Mouse (Mus musculus) adrenal gland, adult 8-10 months (tissue): ENCODE data around the gene Samd9l. TPM values are rescaled to one million over a fixed set of nuclear protein-coding genes. Genes with fewer than 3 reads are reported as not detected.
"Not testable (repeated sequence)": the region's sequence is repeated elsewhere in the genome, so short reads cannot be mapped to it uniquely, and the experiment has no call there.

ENCODE experiments used
- DNase-seq: peaks from one replicate; pipeline ENCODE4 v3.0.0; 2022
- total RNA-seq, 4 experiments: library from RNA; stranded (reverse); gene quantifications; 2 replicates each; pipeline ENCODE4 v1.2.4; 2022

Samd9l gene
- 10 to 100 TPM in 1 of 4 experiments, 1 to 10 TPM in 3; 6.4 to 11.8 (median 8.5) TPM for total RNA-seq

GRCm38 (mm10) chr6:3399340-3400068, at the start of gene Samd9l:
Gene Samd9l (minus strand): TSS chr6:3399572.
- DNase-seq: peak; percentile 38

GRCm38 (mm10) chr6:3447404-3447803, 48.0 kb upstream of the Samd9l start:
- peak; percentile 30 for DNase-seq

GRCm38 (mm10) chr6:3443905-3444304, 44.5 kb upstream of the Samd9l start:
- no peak for DNase-seq

- DNase-seq: no peak
These were observed 36.7 kb upstream of the Samd9l start for GRCm38 (mm10) chr6:3436087-3436486.

- DNase-seq: not testable (repeated sequence)
These were observed 31.6 kb upstream of the Samd9l start for GRCm38 (mm10) chr6:3430976-3431375.

GRCm38 (mm10) chr6:3427047-3427446, 27.7 kb upstream of the Samd9l start:
- no peak for DNase-seq

- DNase-seq: not testable (repeated sequence)
These were observed 26.0 kb upstream of the Samd9l start for GRCm38 (mm10) chr6:3425333-3425732.

- not testable (repeated sequence) for DNase-seq
These were observed 25.4 kb upstream of the Samd9l start for GRCm38 (mm10) chr6:3424613-3425277.

GRCm38 (mm10) chr6:3397182-3397906, 2.0 kb downstream of the Samd9l start:
- DNase-seq: not testable (repeated sequence)

GRCm38 (mm10) chr6:3395921-3396611, 3.3 kb downstream of the Samd9l start:
- DNase-seq: peak; percentile 12

GRCm38 (mm10) chr6:3389995-3390394, 9.4 kb downstream of the Samd9l start:
- no peak for DNase-seq

- no peak for DNase-seq
These were observed 12.8 kb downstream of the Samd9l start for GRCm38 (mm10) chr6:3386565-3386964.

GRCm38 (mm10) chr6:3384816-3385215, 14.6 kb downstream of the Samd9l start:
- not testable (repeated sequence) for DNase-seq

GRCm38 (mm10) chr6:3384115-3384791, 15.1 kb downstream of the Samd9l start:
- not testable (repeated sequence) for DNase-seq

GRCm38 (mm10) chr6:3379146-3379545, 20.2 kb downstream of the Samd9l start:
- DNase-seq: no peak

- no peak for DNase-seq
These were observed 22.7 kb downstream of the Samd9l start for GRCm38 (mm10) chr6:3376687-3377086.

- no peak for DNase-seq
These were observed 29.8 kb downstream of the Samd9l start for GRCm38 (mm10) chr6:3369527-3369926.

GRCm38 (mm10) chr6:3365609-3366008, 33.8 kb downstream of the Samd9l start:
- not testable (repeated sequence) for DNase-seq

GRCm38 (mm10) chr6:3345924-3346597, 53.3 kb downstream of the Samd9l start:
- not testable (repeated sequence) for DNase-seq

- DNase-seq: not testable (repeated sequence)
These were observed 54.2 kb downstream of the Samd9l start for GRCm38 (mm10) chr6:3345043-3345639.
